Mouse (Mus musculus) kidney, embryonic 16.5 days (tissue): ENCODE results near the gene Trip12. TPM values are rescaled to one million over a fixed set of nuclear protein-coding genes. Genes with fewer than 3 reads are reported as not detected.

Experiments used
- ATAC-seq: fragments of 200-750 bp; cut with Nextera tagmentation; 2 replicates; pipeline ENCODE4 v1.8.0; 2017; ENCODE audit warnings: moderate TSS enrichment; ENCODE audit not compliant: low FRiP score, low TSS enrichment
- H3K27ac ChIP-seq: fragments of 300-500 bp; sonication (generic); 2 replicates; pipeline ENCODE4 v1.5.1; 2014; ENCODE audit warnings: low read length
- H3K27me3 ChIP-seq: fragments of 300-500 bp; sonication (generic); 2 replicates; pipeline ENCODE4 v1.6.1; 2014; ENCODE audit warnings: low read length, control low read depth, mixed read lengths; ENCODE audit not compliant: insufficient read depth
- H3K36me3 ChIP-seq: fragments of 300-500 bp; sonication (generic); 2 replicates; pipeline ENCODE4 v1.6.1; 2014; ENCODE audit warnings: low read length, control low read depth, mixed read lengths; ENCODE audit not compliant: insufficient read depth
- H3K4me1 ChIP-seq: fragments of 300-500 bp; sonication (generic); 2 replicates; pipeline ENCODE4 v1.6.1; 2014; ENCODE audit warnings: low read length, control low read depth, mixed read lengths; ENCODE audit not compliant: insufficient read depth
- H3K4me2 ChIP-seq: fragments of 300-500 bp; sonication (generic); replicated peaks from 2 replicates; pipeline ENCODE4 v1.6.1; 2014; ENCODE audit warnings: low read depth, low read length
- H3K4me3 ChIP-seq: fragments of 300-500 bp; sonication (generic); 2 replicates; pipeline ENCODE4 v1.5.1; 2014; ENCODE audit warnings: mild to moderate bottlenecking, low read length
- H3K9ac ChIP-seq: fragments of 300-500 bp; sonication (generic); replicated peaks from 2 replicates; pipeline ENCODE4 v1.6.1; 2014; ENCODE audit warnings: low read length
- H3K9me3 ChIP-seq: fragments of 300-500 bp; sonication (generic); 2 replicates; pipeline ENCODE4 v1.6.1; 2016; ENCODE audit warnings: low read length, control low read depth
- WGBS: fragments of 180-500 bp; shearing (Covaris S2); extraction: QIAGEN DNeasy Blood & Tissue Kit; methylation state at CpG from one replicate; pipeline ENCODE4 v1.1.7; 2014; 5-methylcytosine and 5-hydroxymethylcytosine counted together
- polyA plus RNA-seq: library from polyadenylated mRNA; unstranded; fragments of >200 nt; fragmentation: Nextera tagmentation; extraction: Ambion mirVana; gene quantifications from 2 replicates; pipeline ENCODE4 v1.2.1, GENCODE M21; 2015

Trip12 gene
- polyA plus RNA-seq, 1 experiment from 2014 or later: 50.3 TPM

GRCm38 (mm10) chr1:84837523-84838145 is 2.7 kb downstream of the Trip12 start:
- Histone ChIP-seq H3K4me1 (peaks cover 21% of the 10 kb centered on the region), H3K4me2 (peak overlapping the region; percentile 75), H3K36me3 (peaks cover 7% of the 10 kb centered on the region), H3K9ac (peak overlapping the region; percentile 97), H3K4me3 (peak overlapping the region; percentile 63), H3K9me3 (no peaks in the 10 kb centered on the region), H3K27ac (peak overlapping the region; percentile 97; the same call in 1 of the 2 replicates), H3K27me3 (no peaks in the 10 kb centered on the region)
- ATAC-seq: no peak
- 4% methylated on average over 20 of the region's 20 CpGs for WGBS

DNA sequence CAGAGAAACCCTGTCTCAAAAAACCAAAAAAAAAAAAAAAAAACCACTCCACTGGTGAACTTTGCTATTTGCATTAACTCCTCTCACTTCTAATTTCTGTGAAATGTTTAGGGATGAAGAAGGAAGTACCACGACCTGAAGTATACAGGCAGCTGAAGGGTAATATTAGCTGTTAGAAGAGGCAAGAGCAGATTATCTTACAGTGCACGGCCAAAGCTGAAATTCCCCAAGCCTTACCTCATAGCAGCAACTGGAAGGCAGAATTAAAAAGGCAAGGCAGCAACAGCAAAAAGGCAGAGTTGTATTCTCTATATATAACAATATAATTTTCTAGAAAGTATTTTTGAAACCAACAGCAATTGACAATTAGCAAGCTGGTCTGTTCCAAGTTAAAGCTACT is 15.2 kb downstream of the Trip12 start:
- 44% methylated on average over 2 of the region's 2 CpGs for WGBS

DNA sequence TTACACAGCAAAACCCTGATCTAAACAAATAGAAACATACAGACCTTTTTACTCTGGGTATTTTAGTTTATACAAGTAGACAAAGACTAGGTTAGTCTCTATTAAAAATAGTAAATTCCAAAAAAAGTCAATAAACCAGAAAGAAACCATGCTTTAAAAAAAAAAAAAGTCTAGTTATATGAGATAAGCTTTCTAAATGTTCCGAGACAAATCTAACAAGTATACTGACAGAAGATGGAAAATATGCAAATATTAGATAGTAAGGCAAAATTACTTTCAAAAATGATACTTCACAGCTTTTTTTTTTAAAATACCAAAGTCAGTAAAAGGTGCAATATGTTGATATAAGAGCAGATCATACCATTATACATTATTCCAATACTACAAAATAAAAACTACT is 22.7 kb downstream of the Trip12 start:
- WGBS: 79% methylated on average over 1 of the region's 1 CpGs
- Histone ChIP-seq H3K9me3 (no peaks in the 10 kb centered on the region), H3K4me3 (no peak overlapping the region), H3K36me3 (0 out of 2 replicates have a peak, but pooled peaks cover 8% of the 10 kb centered on the region), H3K4me1 (no peaks in the 10 kb centered on the region), H3K27me3 (no peaks in the 10 kb centered on the region), H3K9ac (no peak overlapping the region), H3K4me2 (no peak overlapping the region), H3K27ac (no peak overlapping the region)
- ATAC-seq: no peak

More for the DNA sequence above, 15.2 kb downstream of the Trip12 start:
- Histone ChIP-seq H3K27me3 (no peaks in the 10 kb centered on the region), H3K4me3 (no peak overlapping the region), H3K4me1 (no peaks in the 10 kb centered on the region), H3K4me2 (no peak overlapping the region), H3K36me3 (peaks cover 20% of the 10 kb centered on the region), H3K27ac (no peak overlapping the region), H3K9me3 (no peaks in the 10 kb centered on the region), H3K9ac (no peak overlapping the region)
- ATAC-seq: no peak

DNA sequence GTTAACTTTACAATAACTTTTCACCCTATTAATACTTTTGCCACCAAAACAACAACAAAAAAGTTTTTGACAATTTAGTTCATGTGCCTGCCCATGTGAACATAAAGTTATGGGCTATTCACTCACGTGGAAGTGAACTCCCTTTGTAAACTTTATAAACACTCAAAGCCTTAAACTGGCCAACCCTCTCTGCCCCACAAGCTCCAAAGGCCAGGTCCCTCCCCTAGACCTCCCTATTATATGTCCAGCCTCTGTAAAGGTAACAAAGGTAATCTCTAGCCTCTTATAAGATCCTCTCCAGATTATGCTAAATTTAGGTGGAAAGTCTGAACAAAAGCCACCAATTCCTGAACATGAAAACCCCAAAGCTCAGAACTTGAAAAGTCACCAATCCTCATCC is 36.5 kb downstream of the Trip12 start:
- no peak overlapping the region for H3K9ac ChIP-seq
- no peaks in the 10 kb centered on the region for H3K36me3 ChIP-seq
- whole genome bisulfite sequencing: 54% methylated on average over 1 of the region's 1 CpGs
- no peaks in the 10 kb centered on the region for H3K27me3 ChIP-seq
- H3K27ac ChIP-seq: no peak overlapping the region
- ATAC-seq: no peak
- H3K4me2 ChIP-seq: no peak overlapping the region
- 0 out of 2 replicates have a peak, but pooled peaks cover 3% of the 10 kb centered on the region for H3K4me1 ChIP-seq
- no peak overlapping the region for H3K4me3 ChIP-seq
- H3K9me3 ChIP-seq: no peaks in the 10 kb centered on the region

- Histone ChIP-seq H3K4me3 (no peak overlapping the region), H3K9me3 (no peaks in the 10 kb centered on the region), H3K36me3 (peaks cover under 1% of the 10 kb centered on the region; the same call in 1 of the 2 replicates), H3K9ac (no peak overlapping the region), H3K4me1 (0 out of 2 replicates have a peak, but pooled peaks cover 3% of the 10 kb centered on the region), H3K27ac (no peak overlapping the region), H3K4me2 (no peak overlapping the region), H3K27me3 (no peaks in the 10 kb centered on the region)
- no peak for ATAC-seq
Measured at GRCm38 (mm10) chr1:84799166-84799565, 41.1 kb downstream of the Trip12 start.

DNA sequence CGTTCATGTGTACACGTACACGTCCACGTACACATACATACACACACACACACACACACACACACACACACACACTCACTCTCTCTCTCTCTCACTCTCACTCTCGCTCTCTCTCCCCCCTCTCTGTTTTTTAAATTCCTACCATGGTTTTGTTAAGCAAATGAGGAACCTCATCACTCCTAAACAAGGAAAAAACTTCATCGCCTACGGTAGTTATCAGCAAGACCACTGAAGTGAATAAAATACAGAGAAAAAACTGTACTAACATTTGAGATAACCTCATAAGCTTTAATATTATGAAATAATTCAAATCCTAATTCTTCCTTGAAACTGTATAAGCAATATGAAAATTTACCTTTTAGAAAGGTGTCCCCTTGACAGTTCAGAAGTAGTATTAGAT is 45.0 kb downstream of the Trip12 start:
- WGBS: 91% methylated on average over 7 of the region's 7 CpGs
- ATAC-seq: no peak
- H3K4me3 ChIP-seq: no peak overlapping the region

GRCm38 (mm10) chr1:84791393-84791792 is 48.9 kb downstream of the Trip12 start:
- H3K4me3 ChIP-seq: no peak overlapping the region
- no peaks in the 10 kb centered on the region for H3K9me3 ChIP-seq
- WGBS: 95% methylated on average over 2 of the region's 2 CpGs
- ATAC-seq: no peak
- no peaks in the 10 kb centered on the region for H3K27me3 ChIP-seq
- no peaks in the 10 kb centered on the region for H3K4me1 ChIP-seq
- no peak overlapping the region for H3K9ac ChIP-seq
- peaks cover 41% of the 10 kb centered on the region for H3K36me3 ChIP-seq
- no peak overlapping the region for H3K4me2 ChIP-seq
- H3K27ac ChIP-seq: no peak overlapping the region

More for the DNA sequence above, 45.0 kb downstream of the Trip12 start:
- Histone ChIP-seq H3K27me3 (no peaks in the 10 kb centered on the region), H3K27ac (no peak overlapping the region), H3K4me2 (no peak overlapping the region), H3K9me3 (no peaks in the 10 kb centered on the region), H3K4me1 (no peaks in the 10 kb centered on the region), H3K36me3 (peaks cover 30% of the 10 kb centered on the region), H3K9ac (no peak overlapping the region)

DNA sequence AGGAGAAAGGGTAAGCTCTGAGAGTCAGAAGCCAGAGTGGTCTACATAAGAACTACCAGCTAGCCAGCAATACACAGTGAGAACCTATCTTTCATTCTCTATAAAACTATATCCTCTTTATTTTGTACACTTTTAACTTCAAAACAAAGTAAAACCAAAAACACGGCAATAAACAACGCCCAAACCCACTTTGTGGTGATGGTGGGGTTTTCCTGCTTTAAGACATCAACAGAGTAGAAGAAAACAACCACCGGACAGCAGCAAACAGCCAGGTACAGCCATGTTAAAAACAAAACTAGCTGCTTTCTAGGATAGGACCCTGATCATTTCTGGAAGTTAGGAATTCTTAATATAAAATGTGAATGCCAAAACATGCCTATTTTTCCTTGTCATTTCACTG is 59.7 kb downstream of the Trip12 start:
- no peak overlapping the region for H3K9ac ChIP-seq
- H3K9me3 ChIP-seq: no peaks in the 10 kb centered on the region
- no peak overlapping the region for H3K4me3 ChIP-seq
- H3K4me2 ChIP-seq: no peak overlapping the region
- no peak for ATAC-seq
- WGBS: 91% methylated on average over 3 of the region's 3 CpGs
- peaks cover 6% of the 10 kb centered on the region for H3K36me3 ChIP-seq
- H3K27me3 ChIP-seq: no peaks in the 10 kb centered on the region
- no peak overlapping the region for H3K27ac ChIP-seq
- H3K4me1 ChIP-seq: no peaks in the 10 kb centered on the region

GRCm38 (mm10) chr1:84777455-84777854 is 62.9 kb downstream of the Trip12 start:
- no peaks in the 10 kb centered on the region for H3K4me1 ChIP-seq
- peaks cover 14% of the 10 kb centered on the region; the same call in 1 of the 2 replicates for H3K36me3 ChIP-seq
- no peak overlapping the region for H3K9ac ChIP-seq
- no peak for ATAC-seq
- H3K4me2 ChIP-seq: no peak overlapping the region
- WGBS: 85% methylated on average over 1 of the region's 1 CpGs
- H3K27me3 ChIP-seq: no peaks in the 10 kb centered on the region
- H3K27ac ChIP-seq: no peak overlapping the region
- no peak overlapping the region for H3K4me3 ChIP-seq
- H3K9me3 ChIP-seq: no peaks in the 10 kb centered on the region

GRCm38 (mm10) chr1:84758843-84759242 is 81.5 kb downstream of the Trip12 start:
- Histone ChIP-seq H3K9me3 (no peaks in the 10 kb centered on the region), H3K36me3 (peaks cover 41% of the 10 kb centered on the region), H3K9ac (no peak overlapping the region), H3K27me3 (no peaks in the 10 kb centered on the region), H3K4me2 (no peak overlapping the region), H3K27ac (no peak overlapping the region), H3K4me1 (no peaks in the 10 kb centered on the region), H3K4me3 (no peak overlapping the region)
- WGBS: 89% methylated on average over 4 of the region's 4 CpGs
- ATAC-seq: no peak
